Mouse (Mus musculus): ENCODE data around the gene Tcp11l2.

The Tcp11l2 gene

DNA sequence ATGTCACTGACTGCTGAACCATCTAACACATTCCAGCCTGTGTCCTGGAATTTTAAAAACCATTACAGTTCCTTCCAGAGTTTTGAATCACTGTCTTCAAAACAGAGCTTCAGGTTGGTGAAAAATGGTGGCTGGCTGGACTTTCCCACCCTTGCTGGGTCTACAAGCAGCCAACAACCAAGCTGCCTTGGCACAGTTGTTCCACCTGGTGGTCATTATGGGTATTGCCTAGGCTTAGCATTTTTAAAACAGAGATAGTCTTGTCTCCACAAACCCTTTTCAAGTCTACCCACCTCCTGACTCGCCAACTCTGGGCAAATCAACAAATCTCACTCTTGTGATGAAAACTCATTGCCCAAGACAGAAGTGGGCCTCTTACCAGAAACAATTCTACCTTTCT is 17.9 kb upstream of the Tcp11l2 start:
- DNase-seq (ENCODE audit: low spot score) = peak; percentile 22

GRCm38 (mm10) chr10:84559986-84560385 is 16.4 kb upstream of the Tcp11l2 start:
- no peak for DNase-seq (ENCODE audit: low spot score)

DNA sequence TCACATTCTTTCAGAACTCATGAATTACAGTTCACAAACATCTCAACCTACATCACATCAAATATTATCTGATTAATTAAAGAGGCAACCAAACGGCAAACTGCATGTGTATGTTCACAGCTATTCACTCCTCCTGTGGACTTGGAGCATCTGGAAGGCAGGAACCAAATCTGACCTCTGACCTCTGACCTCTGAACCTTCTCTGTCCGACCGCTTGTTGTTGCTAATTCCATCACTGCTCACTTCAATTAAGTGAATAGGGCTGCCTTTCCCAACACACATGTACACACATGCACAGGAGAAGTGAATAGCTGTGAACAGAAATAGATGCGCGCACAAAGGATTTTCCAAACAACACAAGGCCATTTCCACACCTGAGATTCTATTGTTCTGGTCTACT is 14.3 kb upstream of the Tcp11l2 start:
- DNase-seq (ENCODE audit: low spot score) = peak; percentile 72

DNA sequence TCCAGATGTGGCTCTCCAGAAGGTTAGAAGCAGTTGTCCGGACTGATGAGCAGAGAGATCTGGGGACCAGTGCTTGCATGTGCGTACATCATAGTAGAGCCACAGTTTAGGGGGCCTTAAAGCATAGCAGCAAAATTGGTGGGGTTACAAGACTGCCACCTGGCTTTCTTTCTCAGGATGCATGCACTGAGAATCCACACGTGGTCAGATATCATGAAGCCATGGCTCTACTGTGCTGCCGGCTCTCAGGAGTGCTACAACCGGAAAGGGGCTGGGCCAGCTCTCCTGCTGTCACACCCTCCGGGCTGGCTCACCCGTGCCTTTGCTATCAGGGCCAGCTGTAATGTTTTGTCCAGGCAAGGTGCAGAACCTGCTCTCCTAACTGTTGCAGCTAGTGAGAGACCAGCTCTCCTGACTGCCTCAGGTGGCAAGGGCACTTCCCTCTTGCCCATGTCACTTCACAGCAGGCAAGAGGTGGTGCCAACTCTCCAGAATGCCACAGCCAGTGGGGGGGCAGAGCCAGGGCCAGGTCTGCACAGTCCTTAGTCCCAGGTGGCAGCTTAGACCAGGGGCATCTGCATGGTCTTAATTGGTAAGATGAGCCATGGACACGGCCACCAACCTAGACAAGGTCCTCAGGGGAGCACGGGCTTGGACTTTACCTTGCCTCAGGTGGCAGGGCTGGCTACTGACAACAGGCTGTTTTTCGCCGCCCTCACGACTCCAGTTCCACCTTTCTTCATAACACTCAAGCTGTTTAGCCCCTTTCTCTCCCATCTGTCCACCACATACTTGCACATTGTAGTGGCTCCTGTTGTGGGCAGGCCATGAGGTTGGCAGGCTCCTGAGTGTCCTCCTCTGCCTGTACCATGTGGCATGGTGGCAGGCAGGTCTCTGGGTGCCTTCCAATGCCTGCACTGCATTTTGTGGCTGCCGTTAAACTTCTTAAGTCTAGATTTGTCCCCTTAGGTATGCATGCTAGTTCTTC is 13.6 kb upstream of the Tcp11l2 start:
- DNase-seq (ENCODE audit: low spot score) = peak; percentile 61

- no peak for DNase-seq (ENCODE audit: low spot score)
These were observed 12.0 kb upstream of the Tcp11l2 start for GRCm38 (mm10) chr10:84564427-84564826.

- DNase-seq (ENCODE audit: low spot score) = no peak
These were observed 5.3 kb upstream of the Tcp11l2 start for GRCm38 (mm10) chr10:84571052-84571639.

DNA sequence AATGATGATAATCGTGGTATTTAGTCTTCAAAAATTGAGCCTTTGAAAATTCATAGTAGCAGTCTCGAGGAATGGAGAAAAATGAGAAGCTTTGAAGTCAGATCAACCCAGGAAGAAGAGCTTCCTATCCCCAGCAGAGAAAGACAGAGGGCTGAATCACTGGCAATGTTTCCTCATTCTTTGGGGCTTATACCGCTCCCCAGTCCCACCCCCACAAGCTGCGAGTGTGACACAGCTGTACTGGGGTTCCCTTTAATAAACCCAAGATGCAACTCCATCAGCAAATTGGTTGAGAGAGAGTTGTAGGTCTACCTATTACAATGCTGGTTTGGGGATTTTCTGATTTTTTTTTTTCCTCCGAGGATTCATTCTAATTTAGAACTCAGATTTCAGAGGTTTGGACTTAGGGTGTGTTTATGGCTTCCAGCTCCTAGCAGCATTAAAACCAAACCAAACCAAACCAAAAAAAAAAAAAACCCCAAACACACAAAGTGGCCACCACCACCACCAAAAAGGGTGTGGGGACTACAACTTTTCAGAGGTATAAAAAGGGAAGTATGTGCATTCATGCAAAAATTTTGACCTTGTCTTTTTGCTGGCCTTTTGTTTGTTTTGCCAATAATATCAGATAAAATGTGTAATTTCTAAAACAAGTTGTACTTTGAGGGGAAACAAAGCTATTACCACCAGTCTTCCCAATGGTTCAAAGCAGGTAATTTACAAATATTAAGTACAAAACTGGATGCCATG is 2.6 kb upstream of the Tcp11l2 start:
- DNase-seq (ENCODE audit: low spot score) = no peak

- no peak for DNase-seq (ENCODE audit: low spot score)
These were observed 414 bp upstream of the Tcp11l2 start for GRCm38 (mm10) chr10:84576029-84576394.

DNA sequence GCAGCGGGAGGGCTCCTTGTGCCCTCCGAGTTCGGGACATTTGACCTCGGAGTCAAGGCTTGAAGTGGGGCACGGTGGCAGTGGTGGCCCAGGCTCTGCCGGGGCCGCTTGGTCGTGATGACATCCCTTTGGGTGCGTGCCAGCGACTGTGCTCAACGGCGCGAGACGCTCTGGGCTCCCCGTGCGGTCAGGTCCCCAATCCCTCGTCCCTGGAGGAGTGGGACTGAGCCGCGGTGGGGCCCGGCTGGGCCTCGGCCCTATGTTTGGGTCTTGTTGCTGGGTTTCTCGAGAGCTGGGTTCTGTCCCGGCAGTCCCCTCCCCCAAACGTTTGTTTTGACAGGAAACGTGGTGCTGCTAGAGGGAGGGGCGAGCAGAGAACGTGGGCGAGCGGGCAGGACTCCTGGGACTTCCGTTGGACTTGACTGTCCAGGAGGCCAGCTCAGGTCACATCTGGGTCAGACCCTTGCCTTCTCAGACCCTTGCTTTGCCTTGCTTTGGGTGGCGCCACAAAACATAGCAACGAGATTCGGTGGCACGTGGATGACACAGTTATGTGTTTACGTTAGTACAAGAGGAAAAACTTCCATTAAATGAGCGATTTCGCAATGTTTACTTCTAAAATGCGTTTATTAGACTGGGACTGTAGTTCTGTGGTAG is 773 bp downstream of the Tcp11l2 start:
- DNase-seq (ENCODE audit: low spot score) = peak; percentile 73

- DNase-seq (ENCODE audit: low spot score) = no peak
These were observed 2.3 kb downstream of the Tcp11l2 start for GRCm38 (mm10) chr10:84578738-84579137.

- no peak for DNase-seq (ENCODE audit: low spot score)
These were observed 3.1 kb downstream of the Tcp11l2 start for GRCm38 (mm10) chr10:84579527-84579926.

DNA sequence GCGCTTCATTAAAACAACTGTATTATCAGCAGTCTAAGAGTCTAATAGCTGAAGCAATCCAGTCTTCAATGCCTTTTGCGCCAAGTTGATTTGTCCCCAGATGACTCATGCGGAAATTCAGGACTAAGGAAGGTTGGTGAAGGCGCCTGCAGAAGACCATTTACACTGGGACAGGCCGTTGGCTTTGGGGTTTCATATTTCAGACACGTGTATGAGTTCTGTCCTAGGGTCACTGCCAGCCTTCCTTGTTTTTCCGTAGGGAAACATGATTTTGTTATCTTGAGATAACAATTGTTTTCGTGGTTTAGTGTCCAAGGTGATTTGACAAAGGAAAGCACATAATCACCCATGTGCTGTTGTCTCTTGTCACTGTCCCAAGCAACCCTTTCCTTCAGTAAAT is 4.8 kb downstream of the Tcp11l2 start:
- DNase-seq (ENCODE audit: low spot score) = no peak

GRCm38 (mm10) chr10:84582236-84582635 is 5.8 kb downstream of the Tcp11l2 start:
- DNase-seq (ENCODE audit: low spot score) = no peak

DNA sequence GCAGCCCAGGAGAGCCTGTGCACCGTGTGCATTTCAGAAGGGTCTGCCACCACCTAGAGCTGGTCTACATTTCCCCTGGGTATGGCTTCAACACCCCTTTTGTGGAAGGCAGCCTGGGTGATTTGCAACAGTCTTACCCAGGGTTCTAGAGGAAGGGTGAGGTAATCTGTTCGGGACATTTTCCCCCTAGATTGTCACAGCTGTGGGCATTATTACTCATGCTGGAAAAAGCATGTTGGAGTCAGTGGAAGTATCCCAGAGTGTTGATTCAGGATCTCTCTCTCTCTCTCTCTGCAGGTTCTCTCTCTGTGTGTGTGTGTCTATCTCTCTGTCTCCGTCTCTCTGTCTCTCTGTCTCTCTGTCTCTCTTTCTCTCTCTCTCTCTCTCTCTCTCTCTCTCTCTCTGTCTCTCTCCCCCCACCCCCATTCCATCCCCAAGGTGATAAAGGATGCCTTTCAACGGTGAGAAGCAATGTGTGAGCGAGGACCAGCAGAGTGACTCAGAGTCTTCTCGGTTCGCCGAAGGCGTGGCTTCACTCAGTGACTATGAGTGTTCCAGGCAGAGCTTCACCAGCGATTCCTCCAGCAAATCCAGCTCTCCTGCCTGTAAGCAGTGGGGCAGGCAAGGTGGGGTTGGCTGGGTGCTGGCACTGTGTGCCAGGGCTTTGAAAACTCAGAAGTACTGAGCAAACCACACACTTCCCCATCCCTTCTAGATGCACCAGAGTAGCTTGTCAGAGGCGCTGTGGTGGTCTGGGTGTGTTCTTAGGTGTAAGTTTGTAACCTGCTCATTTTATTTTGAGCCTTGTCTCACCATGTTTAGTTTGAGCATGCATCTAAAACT is 8.2 kb downstream of the Tcp11l2 start:
- no peak for DNase-seq (ENCODE audit: low spot score)

DNA sequence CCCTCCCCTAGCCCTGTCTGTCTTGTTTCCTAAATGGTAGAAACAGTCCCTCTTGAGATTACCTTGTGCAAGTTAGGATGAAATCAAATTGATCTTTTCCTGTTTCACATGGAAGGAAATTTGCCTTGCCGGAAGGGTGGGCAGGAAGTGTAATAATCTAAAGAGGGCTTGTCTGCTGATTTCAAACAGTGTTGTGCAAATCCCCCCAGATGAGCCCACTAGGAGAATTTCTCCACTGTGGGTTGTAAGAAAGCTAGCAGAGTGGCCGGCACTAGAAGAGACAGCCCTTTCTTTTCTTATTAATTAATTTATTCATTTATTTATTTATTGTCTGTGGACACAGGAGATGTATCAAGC is 8.8 kb downstream of the Tcp11l2 start:
- no peak for DNase-seq (ENCODE audit: low spot score)

DNA sequence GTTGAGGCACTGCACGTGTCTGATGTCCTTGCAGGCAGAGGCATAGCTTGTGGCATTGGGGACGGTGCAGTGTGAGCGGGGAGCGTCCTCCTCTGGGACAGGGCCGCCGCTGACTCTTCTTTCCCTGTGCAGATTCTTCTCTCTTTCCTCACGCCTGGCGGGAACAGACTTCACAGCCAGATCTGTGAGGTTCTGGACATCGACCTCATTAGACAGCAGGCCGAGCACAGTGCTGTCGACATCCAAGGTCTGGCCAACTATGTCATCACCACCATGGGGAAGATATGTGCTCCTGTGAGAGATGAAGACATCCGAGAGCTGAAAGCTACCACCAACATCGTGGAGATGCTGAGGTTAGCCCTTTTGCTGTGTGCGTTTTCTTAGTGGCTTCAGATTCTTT is 14.5 kb downstream of the Tcp11l2 start:
- DNase-seq (ENCODE audit: low spot score) = no peak

GRCm38 (mm10) chr10:84591640-84592148 is 15.3 kb downstream of the Tcp11l2 start:
- DNase-seq (ENCODE audit: low spot score) = no peak

DNA sequence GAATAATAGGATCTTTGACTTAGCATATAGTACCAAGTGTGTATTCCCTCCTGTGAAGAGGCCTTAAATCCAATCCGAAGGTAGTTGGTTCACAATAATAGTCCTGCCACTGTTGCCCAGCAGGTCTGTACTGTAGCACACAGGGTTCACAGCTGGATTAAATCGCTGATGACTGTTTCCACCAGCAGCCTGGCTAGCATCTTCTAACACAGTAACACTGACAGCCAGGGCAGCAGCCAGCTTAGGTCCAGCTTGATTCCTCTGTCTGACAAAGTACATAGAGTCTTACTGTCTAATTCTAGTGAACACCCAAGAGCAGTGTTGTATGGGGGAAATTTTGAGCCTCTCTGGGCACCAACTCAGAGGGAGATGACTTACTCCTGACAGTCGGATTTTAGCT is 16.3 kb downstream of the Tcp11l2 start:
- no peak for DNase-seq (ENCODE audit: low spot score)

DNA sequence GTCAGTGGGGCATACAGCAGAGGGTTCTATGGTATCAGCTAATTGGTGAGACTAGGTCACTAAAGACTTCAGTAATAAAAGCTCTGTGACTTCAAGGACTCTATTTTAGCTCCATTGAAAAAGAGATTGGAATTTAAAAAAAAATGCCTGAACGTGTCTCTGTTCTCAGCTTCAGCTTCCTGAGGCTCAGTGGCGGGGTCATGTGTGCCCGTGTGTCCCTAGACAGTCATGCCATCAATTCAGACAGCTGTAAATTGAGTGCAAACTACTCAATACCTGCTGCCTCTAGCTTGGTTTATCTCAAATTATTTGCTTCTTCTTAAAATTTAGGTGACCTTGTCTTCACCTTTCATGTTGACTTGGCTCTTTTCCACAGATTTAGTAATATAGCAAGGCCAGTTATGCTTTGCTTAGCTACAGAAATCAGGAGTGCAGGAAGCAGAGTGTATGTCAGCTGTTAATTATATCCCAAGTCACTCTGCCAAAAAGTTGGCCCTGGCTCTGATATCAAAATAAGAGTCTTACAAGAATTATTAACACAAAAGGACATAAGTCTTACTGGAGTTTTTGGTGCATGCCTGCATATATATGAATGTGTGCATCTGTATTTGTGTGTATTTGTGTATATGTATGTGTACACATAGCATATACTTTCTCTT is 20.8 kb downstream of the Tcp11l2 start:
- DNase-seq (ENCODE audit: low spot score) = no peak

GRCm38 (mm10) chr10:84598172-84598571 is 21.7 kb downstream of the Tcp11l2 start:
- peak; percentile 20 for DNase-seq (ENCODE audit: low spot score)

DNA sequence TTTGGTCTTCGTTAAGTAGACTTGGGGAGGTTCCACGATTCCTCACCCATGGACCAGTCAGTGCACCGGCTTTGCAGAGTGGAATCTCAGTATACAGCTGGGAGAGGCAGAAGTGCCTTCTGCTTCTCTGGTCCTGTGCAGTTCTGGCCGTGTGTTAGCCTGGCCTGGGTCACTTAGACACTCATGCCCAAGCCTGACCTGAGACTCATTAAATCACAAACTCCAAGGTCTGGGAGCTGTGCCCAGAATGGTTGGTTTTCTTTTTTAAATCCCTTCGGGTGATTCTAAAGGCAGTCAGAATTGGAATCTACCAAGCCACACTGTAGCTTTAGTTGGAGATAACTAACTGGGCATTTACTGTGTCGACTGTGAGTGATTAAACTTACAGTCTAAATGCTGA is 23.7 kb downstream of the Tcp11l2 start:
- no peak for DNase-seq (ENCODE audit: low spot score)

Data from embryo, embryonic 10.5 days (tissue).